Mouse (Mus musculus): ENCODE data around the gene Srrd.
A peak's percentile ranks its signal among the peaks of the same experiment; 100 is the strongest.

The Srrd gene

DNA sequence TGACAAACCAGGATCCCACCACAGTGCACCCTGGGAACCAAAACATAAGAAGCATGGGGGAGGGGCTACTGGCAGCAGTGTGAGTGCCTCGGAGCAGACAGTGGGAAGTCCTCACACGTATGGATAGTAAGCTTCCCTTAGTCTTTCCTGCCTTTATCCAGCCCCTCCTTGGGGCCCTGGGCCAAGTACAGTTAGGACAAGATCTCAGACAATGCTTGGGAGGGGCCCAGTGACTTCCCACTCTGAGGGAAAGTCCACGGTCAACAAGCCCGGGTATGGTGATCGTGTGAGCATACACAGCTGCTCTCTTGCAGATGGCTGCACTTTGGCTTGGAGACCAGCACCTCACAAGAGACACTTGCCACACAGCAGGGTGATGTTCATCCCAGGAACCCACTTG lies 25.5 kb downstream of the Srrd start:
- no peak for DNase-seq (ENCODE audit: low spot score)

DNA sequence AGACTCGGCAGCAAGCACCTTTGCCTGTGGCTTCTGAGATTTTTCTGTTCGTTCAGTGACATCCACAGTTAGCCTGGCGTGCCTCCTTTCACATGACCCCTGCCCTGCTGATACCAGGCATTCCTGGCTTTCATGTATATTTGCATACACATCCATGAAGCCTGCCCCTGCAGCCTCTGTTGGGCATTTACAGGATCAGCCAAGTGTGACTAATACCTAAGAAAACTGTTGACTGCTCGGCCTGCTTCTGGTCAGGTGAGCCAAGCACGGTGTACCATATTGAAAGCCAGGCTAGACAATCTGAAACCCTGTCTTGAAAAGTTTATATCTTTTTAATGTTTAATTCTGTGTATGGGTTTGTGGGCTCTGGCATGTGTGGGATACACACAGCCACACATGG lies 26.4 kb downstream of the Srrd start:
- no peak for DNase-seq (ENCODE audit: low spot score)

DNA sequence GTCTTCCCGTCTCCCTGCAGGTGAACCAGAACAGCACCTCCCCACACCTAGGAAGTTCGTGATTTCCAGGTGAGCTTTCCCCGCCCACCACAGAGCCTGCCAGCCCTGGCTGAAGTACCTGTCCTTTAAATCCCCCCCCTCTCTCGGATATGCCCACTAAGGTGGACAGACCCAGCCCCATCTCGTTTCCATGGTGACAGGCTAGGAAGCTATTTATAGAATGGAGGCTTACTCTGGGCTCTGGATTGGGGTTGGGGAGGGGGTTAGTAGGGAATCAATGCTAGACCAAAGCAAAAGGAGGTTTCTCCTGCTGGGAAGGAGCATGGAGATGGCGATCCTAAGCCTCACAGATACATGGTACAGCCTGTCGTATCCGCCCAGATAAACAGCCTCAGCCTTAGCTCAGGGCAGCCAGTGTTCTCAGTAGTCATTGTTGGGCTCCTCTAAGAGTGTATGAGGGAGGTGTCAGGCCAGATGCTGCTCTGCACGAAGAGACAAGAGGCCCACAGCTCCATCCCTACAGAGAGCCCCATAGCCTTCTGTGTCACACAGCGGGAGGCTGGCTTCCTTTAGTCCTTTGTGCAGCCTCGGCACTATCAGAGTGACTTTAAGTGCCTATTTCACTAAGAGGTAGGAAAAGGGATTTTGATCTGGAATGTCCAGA lies 29.5 kb downstream of the Srrd start:
- no peak for DNase-seq (ENCODE audit: low spot score)

DNA sequence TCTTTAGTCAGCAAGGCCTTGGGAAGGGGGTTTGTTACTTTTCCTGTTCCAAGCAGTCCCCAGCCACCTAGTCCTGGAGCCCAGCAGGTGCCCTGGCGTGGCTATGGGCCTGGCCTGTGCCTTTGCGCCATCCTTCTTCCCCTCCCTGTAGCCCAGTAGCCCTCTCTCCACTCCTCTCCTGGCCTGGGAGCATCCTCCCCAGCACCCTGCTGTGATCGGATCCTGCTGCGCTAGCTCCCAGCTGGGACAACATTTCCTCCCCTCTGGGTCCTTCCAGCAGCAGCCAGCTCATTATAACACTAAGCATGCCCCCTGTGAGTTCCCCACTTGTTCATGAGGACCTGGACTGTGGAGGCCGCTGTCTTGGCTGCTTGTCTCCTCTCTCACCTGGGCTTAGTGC lies 37.0 kb downstream of the Srrd start:
- DNase-seq (ENCODE audit: low spot score), result no peak

DNA sequence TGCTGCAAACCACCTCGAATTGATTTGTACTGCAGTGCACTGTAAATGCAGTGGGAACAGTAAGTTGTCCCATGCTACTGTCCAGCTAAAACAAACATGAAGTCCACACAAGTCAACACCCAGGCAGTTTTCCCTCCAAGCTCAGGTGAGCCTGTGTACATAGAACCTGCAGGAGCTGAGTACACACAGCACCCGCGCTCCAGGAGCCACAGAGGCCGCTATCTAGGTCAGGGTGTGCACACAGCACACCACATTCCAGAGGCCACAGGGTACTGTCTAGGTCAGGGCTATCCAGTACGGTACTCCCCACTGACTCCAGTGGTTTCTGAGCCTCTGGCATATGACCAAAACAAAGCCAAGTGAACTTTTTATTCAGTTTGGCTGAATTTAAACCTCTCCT lies 40.5 kb downstream of the Srrd start:
- DNase-seq (ENCODE audit: low spot score), result no peak

DNA sequence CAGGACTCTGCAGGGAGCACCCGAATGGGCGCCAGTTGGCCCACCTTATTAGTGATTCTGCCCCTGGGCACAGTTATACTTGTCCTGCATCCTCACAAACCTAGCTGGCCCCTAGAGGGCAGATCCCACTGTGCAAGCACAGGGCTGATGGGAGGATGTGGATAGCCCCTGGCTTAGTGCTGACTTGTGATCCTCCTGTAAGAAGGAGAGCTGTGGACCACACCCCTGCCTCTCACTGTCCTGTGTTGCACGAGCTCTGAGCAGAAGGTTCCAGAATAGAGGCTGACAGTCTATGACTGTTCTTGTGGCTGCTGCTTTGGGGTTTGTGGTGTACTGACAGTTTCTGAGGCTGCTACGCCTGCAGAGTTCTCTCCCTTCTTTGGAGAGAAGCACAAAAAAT lies 41.1 kb downstream of the Srrd start:
- DNase-seq (ENCODE audit: low spot score), result no peak

DNA sequence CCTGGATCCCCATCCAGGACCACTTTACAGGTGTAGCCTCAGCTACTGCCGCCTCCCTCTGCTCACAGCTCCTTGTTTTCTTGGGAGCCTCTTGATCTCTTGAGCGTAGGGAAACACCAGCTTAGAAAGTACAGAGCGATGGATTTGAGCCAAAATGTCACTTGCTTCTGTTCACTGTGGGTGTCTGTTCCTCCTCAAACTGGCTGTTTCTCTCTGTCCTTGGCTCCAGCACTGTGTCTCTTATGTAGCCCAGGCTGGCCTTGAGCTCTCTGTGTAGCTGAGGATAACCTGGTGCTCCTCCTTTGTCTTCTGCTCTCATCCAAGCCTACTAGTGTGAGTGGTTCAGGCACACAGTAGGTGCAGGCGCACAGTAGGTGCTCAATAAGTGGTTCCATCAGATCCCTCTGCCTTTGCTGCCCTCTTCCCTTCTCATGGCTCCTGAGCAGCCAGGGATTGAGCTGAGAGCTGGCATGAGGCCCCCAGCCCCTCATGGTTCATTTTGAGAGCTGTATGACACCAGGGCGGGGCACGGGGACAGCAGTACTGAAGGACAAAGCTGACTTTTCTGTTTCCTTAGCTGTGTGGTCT lies 42.0 kb downstream of the Srrd start:
- DNase-seq (ENCODE audit: low spot score), result no peak

DNA sequence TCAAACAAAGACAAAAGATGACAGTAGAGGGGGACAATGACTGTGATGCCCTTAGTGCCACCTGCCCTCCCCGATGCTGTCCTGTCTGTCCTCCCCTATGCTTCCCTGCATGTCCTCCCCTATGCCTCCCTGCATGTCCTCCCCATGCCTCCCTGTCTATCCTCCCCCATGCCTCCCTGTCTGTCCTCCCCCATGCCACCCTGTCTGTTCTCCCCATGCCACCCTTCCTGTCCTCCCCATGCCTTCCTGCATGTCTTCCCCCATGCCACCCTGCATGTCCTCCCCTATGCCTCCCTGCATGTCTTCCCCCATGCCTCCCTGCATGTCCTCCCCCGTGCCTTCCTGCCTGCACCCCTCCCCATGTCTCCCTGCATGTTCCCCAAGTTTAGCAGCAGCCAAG lies 42.7 kb downstream of the Srrd start:
- no peak for DNase-seq (ENCODE audit: low spot score)

DNA sequence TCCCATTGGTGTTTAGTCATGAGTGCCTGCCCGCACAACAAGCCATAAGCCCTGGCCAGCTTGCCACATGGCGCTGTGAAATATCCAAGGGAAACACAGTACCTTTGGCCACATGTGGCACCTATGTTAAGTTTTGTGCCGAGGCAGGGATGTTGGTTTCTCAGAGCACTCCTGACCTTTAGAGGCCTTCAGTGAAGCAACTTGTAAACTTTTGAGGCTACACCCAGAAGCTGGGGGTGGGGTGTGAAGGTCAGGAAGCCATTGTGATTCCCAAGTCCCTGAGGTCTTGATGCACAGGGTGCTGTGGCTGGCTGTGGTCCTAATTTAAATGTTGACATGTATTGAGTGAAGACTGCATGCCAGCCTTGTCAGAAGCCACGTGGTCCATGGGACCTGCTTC lies 43.4 kb downstream of the Srrd start:
- no peak for DNase-seq (ENCODE audit: low spot score)

DNA sequence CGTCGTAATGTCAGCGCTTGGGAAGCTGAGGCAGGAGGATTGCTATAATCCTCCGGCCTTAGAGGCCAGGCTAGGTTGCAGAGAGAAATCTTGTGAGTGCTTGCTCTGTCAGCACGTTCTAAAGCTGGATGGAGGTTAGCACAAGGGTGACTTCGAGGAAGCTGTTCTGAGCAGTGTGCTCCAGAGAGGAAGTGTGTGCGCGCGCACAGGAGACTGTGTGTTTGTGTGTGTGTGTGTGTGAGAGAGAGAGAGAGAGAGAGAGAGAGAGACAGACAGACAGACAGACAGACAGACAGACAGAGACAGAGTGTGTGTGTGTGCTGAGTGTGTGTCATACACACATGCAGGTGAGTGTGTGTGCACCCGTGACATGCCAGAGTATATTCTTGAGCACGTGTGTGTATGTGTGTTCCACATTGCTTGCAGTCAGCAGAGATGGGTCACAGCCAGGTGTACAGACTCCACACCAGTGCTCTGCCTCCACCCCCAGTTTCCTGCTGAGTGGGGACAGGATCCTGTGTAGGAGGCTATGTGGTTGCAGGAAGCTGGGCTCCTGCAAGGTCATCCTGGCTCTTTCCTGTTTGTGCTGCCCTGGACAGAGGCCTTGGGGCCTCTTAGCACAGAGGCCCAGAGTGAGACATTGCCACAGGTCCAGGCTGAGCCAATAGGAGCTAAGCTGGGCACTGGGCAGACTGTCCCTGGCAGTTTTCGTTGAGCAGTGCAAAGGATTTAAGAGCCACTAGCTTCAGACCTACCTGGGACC lies 44.4 kb downstream of the Srrd start:
- peak; percentile 70 for DNase-seq (ENCODE audit: low spot score)

DNA sequence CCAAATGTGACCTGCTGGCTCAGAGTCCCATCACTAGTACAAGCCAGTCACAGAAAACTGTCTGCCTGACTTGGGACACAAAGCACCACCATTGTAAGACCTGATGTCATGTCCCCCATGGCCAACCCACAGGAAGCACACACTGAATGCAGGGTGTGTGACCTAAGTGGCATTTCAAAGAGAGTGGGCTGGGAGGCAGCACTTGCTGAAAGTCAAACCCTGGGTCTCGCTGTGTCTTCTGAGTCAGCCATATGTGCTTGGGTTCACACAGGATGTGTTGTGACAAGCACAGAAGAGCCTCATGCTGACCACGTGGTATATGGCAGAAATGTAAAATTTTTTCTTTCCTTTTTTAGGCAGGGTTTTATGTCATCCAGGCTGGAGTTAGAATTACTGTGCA lies 45.6 kb downstream of the Srrd start:
- DNase-seq (ENCODE audit: low spot score), result no peak

DNA sequence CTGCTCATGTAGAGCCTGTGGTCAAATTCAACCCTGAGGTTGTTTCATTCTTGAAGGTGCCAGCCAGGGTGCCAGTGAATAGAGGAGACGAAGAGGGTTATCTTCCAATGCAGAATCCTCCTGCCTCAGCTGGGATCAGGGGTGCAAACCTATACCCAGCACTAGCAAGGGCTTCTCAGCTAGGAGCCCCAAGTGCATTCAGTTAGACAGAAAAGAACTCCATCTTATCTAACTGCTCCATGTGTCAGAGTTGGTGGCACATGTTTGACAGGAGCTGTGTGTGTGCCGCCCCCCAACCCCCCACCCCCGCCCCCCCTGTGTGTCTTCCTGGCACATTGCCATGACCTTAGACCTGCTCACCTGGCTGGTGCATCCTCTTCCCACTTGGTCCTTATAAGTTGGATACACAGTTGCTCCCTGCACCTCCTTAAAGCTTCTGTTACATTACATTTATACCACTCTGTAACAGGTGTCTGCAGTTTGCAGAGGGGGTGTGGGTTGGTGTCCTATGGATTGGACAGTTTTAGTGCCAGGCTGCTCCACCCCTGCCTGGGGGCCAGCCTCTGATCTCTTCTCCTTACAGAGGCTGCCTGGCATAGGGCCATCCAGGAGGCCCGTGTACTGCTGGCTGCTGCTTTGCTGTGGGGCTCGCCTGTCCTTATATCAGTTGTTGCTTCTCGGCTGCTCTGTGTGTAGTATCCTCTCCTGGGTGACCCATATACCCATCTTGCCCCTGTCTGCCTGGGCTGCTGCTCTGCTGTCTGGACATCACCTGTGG lies 46.2 kb downstream of the Srrd start:
- no peak for DNase-seq (ENCODE audit: low spot score)

DNA sequence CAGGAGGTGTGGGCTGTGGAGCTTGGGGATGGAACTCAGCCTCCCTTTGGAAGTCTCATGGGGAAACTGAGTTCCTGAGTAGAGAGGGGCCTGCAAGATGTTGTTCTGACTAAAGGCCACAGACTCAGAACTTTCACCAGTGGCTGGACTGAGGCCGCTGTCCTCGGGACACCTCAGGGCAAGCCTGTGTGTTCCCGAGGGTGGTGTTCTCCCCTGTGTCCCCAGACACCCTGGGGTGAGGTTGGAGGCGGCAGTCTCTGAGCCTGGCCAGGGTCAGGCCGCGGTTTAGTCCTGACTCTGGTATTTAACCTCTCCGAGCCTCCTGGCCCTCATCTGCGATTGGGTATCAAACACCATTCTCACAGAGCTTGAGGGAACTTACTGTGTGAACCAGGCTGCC lies 47.3 kb downstream of the Srrd start:
- DNase-seq (ENCODE audit: low spot score), result no peak

DNA sequence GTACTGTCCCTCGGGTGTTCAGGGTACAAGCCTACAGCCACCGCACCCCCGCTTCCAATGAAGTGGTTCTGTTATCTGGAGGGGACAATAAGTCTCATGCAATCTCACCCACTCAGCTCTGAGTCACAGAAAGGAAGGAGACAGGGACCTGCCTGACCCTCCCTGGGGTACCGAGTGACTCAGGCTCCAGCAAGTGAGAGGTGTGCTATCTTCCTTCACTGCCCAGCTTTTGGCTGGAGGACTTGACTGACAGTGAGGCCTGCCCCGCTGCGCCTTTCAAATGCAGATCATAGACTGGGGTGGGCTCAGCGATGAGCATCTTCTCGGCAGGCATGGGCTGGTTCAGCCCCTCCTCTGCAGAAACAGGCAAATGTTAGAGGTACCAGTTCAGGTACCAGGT lies 47.7 kb downstream of the Srrd start:
- DNase-seq (ENCODE audit: low spot score), result no peak

DNA sequence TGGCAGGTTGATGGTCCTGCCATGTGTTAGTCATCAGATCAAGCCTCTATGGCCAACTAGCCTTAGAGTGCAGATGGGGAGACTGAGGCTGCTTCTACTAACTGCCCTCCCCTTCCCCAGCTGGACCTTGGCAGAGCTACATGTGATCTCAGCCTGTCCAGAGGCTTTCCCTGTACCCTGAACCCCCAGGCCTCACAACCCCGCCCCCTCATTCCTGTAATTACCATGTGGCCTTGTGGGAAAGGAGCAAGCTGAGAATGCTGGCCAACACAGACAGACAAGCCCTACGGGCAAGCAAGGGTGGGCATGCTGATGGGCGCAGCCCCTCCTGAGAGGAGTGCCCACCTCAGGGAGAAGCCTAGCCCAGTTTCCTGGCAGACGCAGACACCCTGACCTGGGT lies 48.1 kb downstream of the Srrd start:
- no peak for DNase-seq (ENCODE audit: low spot score)

DNA sequence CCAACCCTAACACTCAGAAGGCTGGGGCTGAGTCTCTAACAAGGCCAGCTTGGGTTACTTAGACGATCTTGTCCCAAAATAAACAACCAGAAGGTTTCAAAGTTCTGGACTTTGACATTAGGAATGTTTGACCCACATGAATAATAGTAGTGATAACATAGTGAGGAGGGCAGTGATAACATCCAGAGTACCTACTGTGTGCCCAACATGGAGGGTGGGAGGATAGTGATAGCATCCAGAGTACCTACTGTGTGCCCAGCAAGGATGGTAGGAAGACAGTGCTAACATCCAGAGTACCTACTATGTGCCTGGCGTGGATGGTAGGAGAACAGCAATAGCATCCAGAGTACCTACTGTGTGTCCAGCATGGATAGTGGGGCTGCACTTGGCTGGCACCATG lies 49.0 kb downstream of the Srrd start:
- DNase-seq (ENCODE audit: low spot score), result no peak

DNA sequence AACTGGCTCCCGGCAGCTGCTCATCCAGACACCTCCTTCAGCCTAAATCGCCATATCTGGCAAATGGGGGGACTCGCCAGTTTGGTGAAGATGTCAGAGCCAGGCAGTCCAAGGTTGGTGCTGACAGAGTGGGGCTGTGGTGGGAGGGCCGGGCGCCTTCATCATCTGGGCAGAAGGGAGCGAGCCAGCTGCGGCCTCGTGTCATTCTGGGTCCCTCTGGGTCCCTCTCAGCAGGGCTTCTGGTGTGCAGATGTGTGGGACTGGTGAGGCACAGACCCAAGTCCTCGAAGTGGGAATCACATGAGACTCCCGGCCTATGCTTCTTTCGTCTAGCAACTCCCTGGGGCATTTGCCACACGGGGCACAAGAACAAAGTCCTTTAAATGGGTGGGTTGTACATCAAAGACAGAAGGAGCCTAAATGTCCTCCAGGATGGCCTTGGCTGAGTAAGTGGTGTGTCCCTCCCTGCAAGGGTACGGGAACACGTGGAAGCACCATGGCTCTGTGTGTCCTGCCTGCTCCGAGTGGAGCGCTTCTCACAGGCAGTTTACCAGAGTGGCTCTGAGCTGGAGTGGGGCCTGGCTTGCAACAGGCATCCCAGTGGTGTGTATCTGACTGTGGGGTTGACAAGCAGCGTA lies 50.4 kb downstream of the Srrd start:
- DNase-seq (ENCODE audit: low spot score), result no peak

DNA sequence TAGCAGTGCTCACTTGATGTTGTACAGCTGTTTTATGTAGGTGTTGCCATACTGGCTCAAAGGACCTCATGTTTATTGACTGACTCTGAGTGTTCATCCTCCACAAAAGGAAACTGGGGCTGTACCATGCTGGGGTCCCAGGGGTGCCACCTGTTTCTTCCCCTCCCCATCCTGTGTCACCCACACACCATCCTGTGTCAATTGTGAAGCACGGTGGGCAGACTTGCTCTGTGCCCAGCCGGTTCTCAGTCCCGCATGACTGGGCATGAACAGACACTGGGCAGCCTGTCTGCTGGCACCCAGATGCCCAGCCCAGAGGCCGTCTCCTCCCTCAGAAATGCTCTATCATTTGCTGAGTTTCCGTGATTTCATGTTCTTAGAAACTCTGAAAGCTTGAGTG lies 51.0 kb downstream of the Srrd start:
- no peak for DNase-seq (ENCODE audit: low spot score)

DNA sequence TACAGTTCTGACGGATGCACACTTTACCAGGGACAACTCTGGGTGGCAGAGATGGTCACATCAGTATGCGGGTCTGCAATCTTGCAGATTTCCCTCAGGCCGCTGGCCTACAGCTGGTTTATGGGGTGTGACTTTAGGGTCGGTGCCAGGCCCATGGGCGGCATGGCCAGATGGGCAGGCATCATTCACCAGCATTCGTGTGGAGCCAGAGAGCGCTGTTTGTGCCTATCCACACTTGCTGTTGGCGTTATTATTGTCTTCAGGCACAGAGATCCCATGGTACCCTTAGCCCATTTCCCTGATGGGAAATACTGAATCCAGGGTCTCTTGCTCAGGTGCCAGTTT lies 52.3 kb downstream of the Srrd start:
- DNase-seq (ENCODE audit: low spot score), result no peak

DNA sequence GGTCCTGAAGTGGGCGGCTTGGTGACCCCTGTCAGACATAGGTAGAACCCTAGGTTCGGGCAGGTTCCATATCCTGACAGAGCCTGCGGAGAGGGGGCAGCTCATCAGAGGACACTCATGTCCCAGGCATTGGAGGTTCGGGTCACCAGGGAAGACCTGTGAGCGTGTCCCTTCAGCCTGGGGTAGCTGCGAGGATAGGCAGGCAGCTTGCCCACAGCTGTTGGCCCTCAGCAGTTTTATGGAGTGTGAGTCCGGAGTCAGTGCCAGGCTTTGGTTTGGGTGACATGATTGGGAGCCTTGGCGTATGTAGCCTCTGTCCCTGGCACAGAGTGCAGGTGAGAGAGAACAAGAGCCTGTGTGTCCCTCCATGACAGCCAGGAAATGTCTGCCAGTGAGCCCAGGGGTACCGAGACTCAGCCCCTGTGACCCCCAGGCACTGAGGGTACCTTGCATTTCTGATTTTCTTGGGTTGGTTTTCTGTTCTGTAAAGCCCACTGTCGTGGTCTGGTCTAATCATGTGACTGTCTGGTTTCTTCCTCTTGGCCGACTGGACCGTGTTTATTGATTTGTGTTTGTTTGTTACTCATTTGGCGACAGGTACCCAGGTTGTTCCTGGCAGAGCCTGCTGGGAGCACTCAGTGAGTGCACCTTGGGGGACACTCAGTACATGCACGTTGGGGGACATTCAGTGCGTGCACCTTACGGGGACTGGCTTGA lies 52.9 kb downstream of the Srrd start:
- DNase-seq (ENCODE audit: low spot score), result no peak

DNA sequence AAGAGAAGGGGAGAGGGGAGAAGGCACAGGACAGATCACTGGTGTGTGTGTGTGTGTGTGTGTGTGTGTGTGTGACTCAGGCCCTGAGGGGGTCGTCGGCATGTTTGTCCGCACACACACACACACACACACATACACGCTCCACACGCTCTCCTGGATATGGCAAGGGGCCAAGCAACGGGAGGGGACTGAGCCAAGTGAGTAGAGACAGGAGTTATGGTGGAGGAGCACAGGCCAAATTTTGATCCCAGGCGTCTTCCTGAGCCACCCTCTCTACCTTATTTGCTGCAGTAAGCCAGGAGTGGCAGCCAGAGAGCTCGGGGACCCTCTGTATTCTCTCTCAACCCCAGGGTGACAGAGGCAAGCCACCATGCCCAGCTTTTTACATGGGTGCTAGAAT lies 53.6 kb downstream of the Srrd start:
- no peak for DNase-seq (ENCODE audit: low spot score)

Data from ovary, adult 18-20 months (tissue).